Mouse (Mus musculus) brain, embryonic 14.5 days (tissue): ENCODE measurements around the gene Gm11444. TPM values are rescaled to one million over a fixed set of nuclear protein-coding genes. Genes with fewer than 3 reads are reported as not detected.

Experiments used
- DNase-seq: peaks from one replicate; pipeline ENCODE4 v3.0.0-alpha.2; 2011; ENCODE audit warnings: low read depth
- CTCF ChIP-seq: fragments of 200-500 bp; IDR thresholded peaks from 2 replicates; pipeline ENCODE4 v1.5.1; 2012; ENCODE audit warnings: inconsistent platforms, mild to moderate bottlenecking, moderate library complexity, borderline replicate concordance; ENCODE audit not compliant: insufficient read depth, insufficient read length; ENCODE audit errors: extremely low read depth
- POLR2A ChIP-seq: fragments of 200-500 bp; IDR thresholded peaks from 2 replicates; pipeline ENCODE4 v1.6.1; 2012; ENCODE audit warnings: mild to moderate bottlenecking, inconsistent platforms, borderline replicate concordance; ENCODE audit not compliant: poor library complexity, insufficient read depth, insufficient read length, severe bottlenecking; ENCODE audit errors: extremely low read depth
- polyA plus RNA-seq: library from polyadenylated mRNA; depleted of rRNA; stranded (reverse); fragments of >200 nt; gene quantifications from 2 replicates; pipeline ENCODE4 v1.2.3, GENCODE M21; 2012; rRNA removed

Gm11444 gene
- not detected in 2 replicates for polyA plus RNA-seq

DNA sequence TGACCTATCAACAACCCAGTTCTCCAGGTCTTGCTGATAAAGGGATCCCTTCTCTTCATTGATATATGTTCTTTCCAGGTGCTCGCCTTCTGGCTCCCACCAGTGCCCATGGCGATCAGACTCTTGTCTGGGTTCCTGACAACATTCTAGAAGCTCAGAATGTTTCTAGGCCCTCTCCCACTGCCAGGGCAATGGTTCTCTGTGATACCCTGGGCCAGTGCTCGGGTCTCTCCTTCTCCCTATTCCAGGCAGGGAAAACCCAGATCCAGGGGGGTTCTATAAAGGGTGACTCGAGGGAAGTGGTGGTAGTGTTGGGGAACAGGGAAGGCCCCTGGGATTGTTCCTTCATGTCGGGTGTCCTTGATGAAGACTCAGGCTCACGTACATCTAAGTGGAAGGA lies at the start of gene Gm11444:
TSS of gene Gm11444 (minus strand) at position 101 of the 400 bp plus-strand sequence.
- TF ChIP-seq POLR2A = no peak
- TF ChIP-seq CTCF = no peak
- no peak for DNase-seq

DNA sequence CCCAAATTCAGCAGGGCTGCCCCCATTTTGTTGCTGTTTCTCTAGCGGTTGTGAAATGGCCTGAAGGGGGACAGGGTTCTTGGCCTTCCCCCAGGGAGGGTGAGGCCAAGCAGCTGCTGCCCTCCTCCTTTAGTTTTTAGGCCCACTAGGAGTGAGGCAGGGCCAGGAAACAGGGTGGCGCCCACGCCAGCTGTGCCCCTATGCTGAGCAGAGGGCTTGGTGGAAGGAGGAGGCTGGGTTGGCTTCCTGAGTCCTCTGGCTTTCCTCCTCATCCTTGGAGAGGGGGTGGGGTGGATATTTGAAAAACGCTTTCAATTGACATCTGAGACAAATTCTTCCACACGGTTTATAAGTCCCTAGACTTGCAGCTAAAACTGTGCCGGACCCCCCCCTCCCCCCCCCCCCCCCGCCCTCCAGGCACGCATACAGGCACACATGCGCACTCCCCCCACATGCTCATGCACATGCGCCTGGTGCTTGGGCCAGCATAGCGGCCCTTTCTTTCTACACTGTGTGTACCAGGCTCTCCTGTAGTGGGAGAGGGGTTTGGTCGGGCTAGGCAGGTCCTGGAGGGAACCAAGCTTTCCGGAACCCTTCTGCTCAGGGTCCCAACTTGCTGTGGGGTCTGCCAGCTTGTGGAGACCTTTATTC lies 46.3 kb upstream of the Gm11444 start:
- TF ChIP-seq CTCF = no peak
- no peak for TF ChIP-seq POLR2A
- no peak for DNase-seq

DNA sequence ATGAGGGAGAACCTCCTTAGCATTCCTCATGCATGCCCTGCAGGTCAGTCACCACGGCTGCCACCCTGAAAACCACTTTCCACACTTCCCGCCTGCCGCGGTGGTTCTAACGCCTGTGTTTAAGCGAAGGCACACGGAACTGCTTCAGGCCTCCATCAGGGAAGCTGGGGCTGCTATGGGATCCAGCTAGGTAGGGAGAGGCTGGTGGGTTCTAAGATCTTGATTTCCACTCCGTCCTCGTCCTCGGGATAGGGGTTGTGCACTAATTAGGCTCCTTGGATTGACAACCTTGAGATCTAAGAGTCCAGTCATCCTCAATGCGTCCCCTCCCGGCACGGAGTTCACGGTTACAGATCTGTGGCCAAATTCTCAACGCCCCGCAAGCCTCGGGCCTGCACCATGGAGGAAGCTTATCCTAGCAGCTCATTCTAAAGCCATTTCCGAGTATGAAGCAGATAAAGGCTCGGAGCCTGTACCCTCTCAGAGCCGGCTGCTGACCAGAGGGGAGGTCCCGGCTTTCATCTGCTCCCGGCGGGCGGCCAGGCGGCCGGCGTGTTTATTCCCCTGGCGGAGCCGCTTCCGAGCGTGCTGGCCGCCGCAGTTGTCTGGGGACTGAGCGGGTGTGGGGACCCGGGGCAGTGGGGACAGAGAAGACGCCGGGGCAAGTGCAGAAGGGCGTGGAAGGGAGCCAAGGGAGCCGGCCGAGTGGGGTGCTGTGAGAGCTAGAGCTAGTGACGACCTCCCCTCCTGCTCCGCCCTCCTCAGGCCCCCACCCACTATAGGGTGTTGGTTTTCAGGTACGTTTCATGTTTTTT lies 44.8 kb upstream of the Gm11444 start:
- DNase-seq = peak; percentile 37
- TF ChIP-seq CTCF = no peak
- TF ChIP-seq POLR2A = no peak

DNA sequence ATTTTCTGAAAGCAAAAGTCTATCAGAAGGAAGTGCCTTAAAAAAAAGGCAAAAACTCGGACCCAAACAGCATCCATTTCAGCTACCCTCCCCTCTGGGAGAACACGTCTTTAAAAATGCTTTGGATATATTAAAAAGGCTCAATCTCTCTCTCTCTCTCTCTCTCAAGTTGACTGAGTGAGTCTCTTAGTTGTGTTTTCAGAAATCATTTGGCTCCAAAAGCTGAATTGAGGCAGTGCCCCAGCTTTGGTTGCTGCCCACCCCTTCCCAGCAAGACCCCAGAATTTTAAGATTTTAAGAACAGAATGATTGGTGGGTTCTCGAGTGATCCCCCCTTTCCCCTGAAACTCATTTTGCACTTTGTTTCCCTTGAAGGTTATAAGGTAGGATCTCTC lies 44.0 kb upstream of the Gm11444 start:
- DNase-seq = peak; percentile 2
- TF ChIP-seq POLR2A (no peak), CTCF (no peak)

DNA sequence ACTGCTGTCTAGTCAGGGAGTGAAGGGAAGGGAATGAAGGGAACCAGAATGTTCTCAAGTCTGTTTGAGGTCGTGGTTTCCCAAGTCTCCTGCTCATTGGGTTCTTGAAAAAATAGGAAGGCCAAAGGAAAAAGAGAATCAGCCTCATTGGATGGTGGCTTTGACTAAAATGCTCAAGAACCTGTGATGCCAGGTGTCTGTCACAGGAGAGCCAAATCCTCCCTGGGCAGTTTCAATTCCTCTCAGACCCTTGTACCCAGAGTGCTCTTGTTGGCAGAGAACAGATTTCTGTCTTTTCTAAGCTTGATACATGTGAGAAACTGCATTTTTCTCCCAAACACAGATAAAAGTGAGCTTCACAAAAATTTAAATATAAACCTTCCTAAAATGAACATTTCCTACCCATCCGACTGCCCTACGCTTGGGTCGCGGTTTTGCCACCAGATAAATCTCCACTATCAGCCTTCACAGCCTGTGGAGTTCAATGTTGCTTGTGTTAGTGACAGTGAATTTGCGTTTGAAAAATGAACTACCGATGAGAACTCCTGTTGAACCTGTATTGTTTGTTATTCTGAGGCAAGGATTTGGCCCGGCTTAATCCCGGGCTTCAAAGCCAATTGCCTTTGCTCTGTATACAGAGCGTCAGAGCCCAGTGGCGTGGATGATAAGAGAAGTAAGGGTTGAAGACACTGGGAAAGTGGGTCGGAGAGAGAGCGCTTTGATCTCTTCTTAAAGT lies 43.4 kb upstream of the Gm11444 start:
- TF ChIP-seq CTCF (no peak), POLR2A (no peak)
- peak; percentile 20 for DNase-seq

DNA sequence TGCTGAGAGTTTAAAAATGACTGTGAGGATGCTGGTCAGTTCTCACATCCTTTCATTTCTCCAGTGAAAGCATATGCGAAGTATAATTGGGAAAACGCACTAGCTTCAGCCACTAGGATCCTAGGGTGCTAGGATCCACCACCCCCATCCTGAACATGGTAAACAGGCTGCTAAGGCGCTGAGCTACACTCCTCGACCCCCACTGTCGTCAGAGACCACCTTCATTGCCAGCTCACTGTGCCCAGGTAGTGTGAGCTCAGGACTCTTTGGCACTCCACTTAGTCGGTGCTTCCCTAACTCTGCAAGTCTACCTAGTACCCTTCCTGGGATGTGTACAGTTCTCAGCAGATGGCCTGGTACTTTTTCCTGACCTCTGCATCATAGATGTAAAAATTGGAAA lies 42.6 kb upstream of the Gm11444 start:
- TF ChIP-seq POLR2A = no peak
- TF ChIP-seq CTCF = no peak
- DNase-seq = peak; percentile 3

DNA sequence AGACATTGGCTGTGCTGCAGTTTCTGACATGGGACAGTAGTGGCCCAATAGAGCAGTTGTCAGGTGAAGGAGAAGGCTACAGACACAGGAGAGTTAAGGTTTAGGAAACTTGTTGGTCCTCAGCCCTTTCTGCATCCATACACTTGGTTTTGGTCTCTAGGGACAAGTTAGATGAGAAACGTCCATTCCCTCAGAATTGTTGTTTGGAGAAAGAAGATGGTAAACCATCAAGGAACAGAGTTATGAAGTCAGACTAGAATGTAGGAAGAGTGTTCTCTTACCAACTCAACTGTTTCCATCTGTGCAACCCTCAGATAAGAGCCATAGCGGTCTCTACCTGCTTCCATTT lies 41.5 kb upstream of the Gm11444 start:
- TF ChIP-seq CTCF (no peak), POLR2A (no peak)
- DNase-seq = peak; percentile 17

DNA sequence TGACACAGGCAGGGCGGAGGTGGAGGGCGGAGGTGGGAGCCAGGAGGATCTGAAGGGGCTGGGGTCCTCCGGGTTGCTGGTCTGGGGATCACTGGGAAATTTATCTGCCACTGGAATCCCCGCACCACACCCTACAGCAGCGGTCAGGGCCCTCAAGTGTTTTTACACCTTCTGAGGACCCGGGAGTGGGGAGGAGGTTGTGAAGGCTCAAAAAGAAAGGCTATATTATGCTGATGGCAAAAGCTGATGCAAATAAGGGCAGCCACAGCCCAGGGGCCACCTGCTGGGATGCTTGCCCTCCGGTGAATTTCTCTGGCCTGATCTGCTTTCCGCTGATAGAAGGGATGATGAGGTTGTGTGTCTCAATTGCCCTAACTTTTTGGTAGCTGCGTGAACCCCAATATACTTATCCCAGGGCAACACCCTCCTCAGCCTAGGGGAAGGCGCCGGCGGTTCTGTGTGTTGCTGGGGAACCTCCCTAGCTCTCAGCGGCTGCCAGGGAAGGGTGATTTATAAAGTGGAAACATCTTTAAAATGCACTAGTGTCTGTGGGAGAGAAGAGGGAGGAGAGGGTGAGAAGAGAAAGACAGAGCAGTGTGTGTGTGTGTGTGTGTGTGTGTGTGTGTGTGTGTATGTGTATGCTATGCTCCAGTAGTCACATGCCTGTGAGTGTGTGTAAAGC lies 41.0 kb upstream of the Gm11444 start:
- peak; percentile 3 for DNase-seq
- no peak for TF ChIP-seq CTCF
- TF ChIP-seq POLR2A = no peak

DNA sequence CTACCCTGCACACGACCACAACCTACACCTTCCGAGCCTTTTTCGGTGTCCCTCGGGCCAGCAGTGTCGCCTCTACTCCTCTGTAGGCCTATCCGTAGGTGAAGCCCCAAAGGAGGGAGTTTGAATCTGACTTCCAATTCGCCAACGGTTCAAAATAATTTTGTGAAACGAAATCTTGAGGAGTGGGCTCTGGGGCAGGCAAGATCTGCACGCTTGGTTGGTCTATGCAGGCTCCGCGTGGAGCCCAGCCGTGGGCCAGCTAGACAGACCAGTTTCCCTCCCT lies 40.4 kb upstream of the Gm11444 start:
- DNase-seq = peak; percentile 46

DNA sequence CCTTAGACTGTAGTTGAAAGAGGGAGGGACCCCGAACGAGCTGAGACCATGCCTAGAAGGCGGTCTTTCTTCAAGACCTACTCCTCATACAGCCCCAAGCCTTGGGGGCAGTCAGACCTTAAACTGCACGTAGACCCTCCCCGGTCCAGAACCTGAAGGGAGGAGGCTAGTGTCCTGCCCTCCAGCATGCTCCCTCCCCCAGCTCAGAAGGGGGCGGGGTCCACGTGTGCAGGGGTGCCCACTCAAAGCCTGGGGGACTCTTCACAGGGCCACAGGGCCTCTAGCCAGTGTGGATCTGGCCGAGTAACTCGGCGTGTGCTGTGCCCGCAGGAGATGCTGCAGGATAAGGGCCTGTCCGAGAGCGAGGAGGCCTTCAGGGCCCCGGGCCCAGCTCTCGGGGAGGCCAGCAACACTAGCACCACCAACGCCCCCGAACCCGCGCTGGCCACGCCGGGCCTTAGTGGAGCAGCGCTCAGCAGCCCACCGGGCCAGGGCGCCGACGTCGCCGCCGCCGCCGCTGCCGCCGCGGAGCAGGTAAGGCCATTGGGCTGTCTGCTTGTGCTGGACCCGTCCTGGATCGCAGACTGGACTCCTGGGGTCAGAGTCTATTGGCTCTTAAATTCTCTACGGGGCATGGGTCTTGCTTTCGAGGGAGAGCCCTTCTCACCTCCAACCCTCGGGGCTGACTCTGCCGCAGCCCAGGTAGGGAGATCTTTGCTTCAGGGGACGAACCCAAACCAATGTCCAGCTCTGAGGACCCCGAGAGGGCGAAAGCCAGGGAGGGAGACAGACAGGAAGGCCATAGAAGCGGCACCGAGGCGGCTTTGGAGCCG lies 39.8 kb upstream of the Gm11444 start:
- TF ChIP-seq POLR2A (no peak), CTCF (no peak)
- peak; percentile 7 for DNase-seq

More for the DNA sequence above, 40.4 kb upstream of the Gm11444 start:
- no peak for TF ChIP-seq POLR2A
- no peak for TF ChIP-seq CTCF
